16 mouse cellular contexts compared by ENCODE assay signal in genomic region chr2:11457904-11458303, GRCm38 (mm10).
DNase-seq lines count a peak whose midpoint lies in the region; ATAC-seq and TF ChIP-seq lines count a peak whose summit lies in the region.
"Had no signal": no experiment of that assay in that cellular context is flagged by ENCODE, and none has a peak within 500 bp of the region (broad histone marks: within the 10 kb centered on the region; RNA-seq: fewer than 3 reads in every experiment).

No protein-coding gene starts in this region.

- no peak overlapping the region for H3K4me3 ChIP-seq in intestine, embryonic 14.5 days (ENCODE audit: low read depth, low read length)
- no peak overlapping the region for H3K4me3 ChIP-seq in intestine, postnatal 0 days (ENCODE audit: low read depth, low read length)
- no peak overlapping the region for H3K4me3 ChIP-seq in lung, embryonic 14.5 days (ENCODE audit: low read depth, low read length)
- H3K4me3 ChIP-seq in CH12.LX (replicated peaks in 1 of 3; ENCODE audit: low read depth in 2 of 3, low read length in 2 of 3, poor library complexity in 1 of 3) (no peak overlapping the region), myocyte (no peak overlapping the region)
- H3K4me3 ChIP-seq: erythroblast, embryonic 14.5 days; forebrain, embryonic 15.5 days; midbrain, embryonic 13.5 days had no signal

- H3K4me1 ChIP-seq in intestine, embryonic 14.5 days (replicated peaks; ENCODE audit: control insufficient read depth, insufficient read depth, low read length) = no peaks in the 10 kb centered on the region
- no peaks in the 10 kb centered on the region for H3K4me1 ChIP-seq in intestine, postnatal 0 days (replicated peaks; ENCODE audit: control insufficient read depth, insufficient read depth, low read length)
- H3K4me1 ChIP-seq in lung, embryonic 14.5 days (ENCODE audit: insufficient read depth) = no peaks in the 10 kb centered on the region; the same call in 1 of the 2 replicates
- H3K4me1 ChIP-seq in CH12.LX (ENCODE audit: control insufficient read depth in 1 of 2, insufficient read depth in 2 of 2) = peaks cover 9 to 12% of the 10 kb centered on the region in 2 experiments
- H3K4me1 ChIP-seq: forebrain, embryonic 15.5 days; midbrain, embryonic 13.5 days had no signal

- H3K79me2 ChIP-seq in CH12.LX (replicated peaks; ENCODE audit: control insufficient read depth, extremely low read depth, insufficient read depth, poor library complexity, severe bottlenecking) (no peaks in the 10 kb centered on the region), myocyte (ENCODE audit: control insufficient read depth, insufficient read depth) (no peaks in the 10 kb centered on the region)

- H3K9ac ChIP-seq in intestine, embryonic 14.5 days (ENCODE audit: low read length) = no peak overlapping the region
- no peak overlapping the region for H3K9ac ChIP-seq in intestine, postnatal 0 days (ENCODE audit: low read depth, low read length)
- H3K9ac ChIP-seq in lung, embryonic 14.5 days = no peak overlapping the region
- no peak overlapping the region for H3K9ac ChIP-seq in CH12.LX (ENCODE audit: insufficient read depth, low read depth)
- H3K9ac ChIP-seq: forebrain, embryonic 15.5 days; liver, embryonic 14.5 days; midbrain, embryonic 13.5 days had no signal

- H3K27me3 ChIP-seq in intestine, embryonic 14.5 days (replicated peaks; ENCODE audit: control insufficient read depth, insufficient read depth, low read length) = no peaks in the 10 kb centered on the region
- H3K27me3 ChIP-seq in intestine, postnatal 0 days (replicated peaks; ENCODE audit: control insufficient read depth, insufficient read depth, low read length) = no peaks in the 10 kb centered on the region
- no peaks in the 10 kb centered on the region for H3K27me3 ChIP-seq in lung, embryonic 14.5 days (ENCODE audit: insufficient read depth, low read length)
- H3K27me3 ChIP-seq in CH12.LX (replicated peaks) (no peaks in the 10 kb centered on the region), myocyte (ENCODE audit: control insufficient read depth, insufficient read depth, insufficient read length) (no peaks in the 10 kb centered on the region)
- H3K27me3 ChIP-seq: forebrain, embryonic 15.5 days; midbrain, embryonic 13.5 days had no signal

- peak; percentile 60; the same call in 1 of the 2 replicates for TF ChIP-seq EP300 in CH12.LX (IDR thresholded peaks at IDR 0.05; ENCODE audit: low read length)

- TF ChIP-seq RAD21 in CH12.LX (IDR thresholded peaks at IDR 0.05; ENCODE audit: low read depth, low read length) = no peak

- no peak overlapping the region for H3K4me2 ChIP-seq in intestine, embryonic 14.5 days (ENCODE audit: low read length)
- no peak overlapping the region for H3K4me2 ChIP-seq in intestine, postnatal 0 days (replicated peaks; ENCODE audit: low read depth)
- H3K4me2 ChIP-seq in lung, embryonic 14.5 days = no peak overlapping the region
- H3K4me2 ChIP-seq in CH12.LX (ENCODE audit: insufficient read depth, low read depth, poor library complexity, severe bottlenecking) = no peak overlapping the region; the same call in 1 of the 2 replicates
- H3K4me2 ChIP-seq in myocyte (ENCODE audit: low read depth) = peak overlapping the region; percentile 33
- H3K4me2 ChIP-seq: forebrain, embryonic 15.5 days; midbrain, embryonic 13.5 days had no signal

- H3K36me3 ChIP-seq in intestine, embryonic 14.5 days (ENCODE audit: control insufficient read depth, insufficient read depth, low read length) = no peaks in the 10 kb centered on the region
- no peaks in the 10 kb centered on the region for H3K36me3 ChIP-seq in intestine, postnatal 0 days (ENCODE audit: control insufficient read depth, insufficient read depth)
- H3K36me3 ChIP-seq in lung, embryonic 14.5 days (ENCODE audit: insufficient read depth) = no peaks in the 10 kb centered on the region
- H3K36me3 ChIP-seq in CH12.LX (replicated peaks in 1 of 2; ENCODE audit: control insufficient read depth in 1 of 2, insufficient read depth in 1 of 2, low read length in 1 of 2) = no peaks in the 10 kb centered on the region
- H3K36me3 ChIP-seq in myocyte (ENCODE audit: control insufficient read depth, insufficient read depth) = no peaks in the 10 kb centered on the region
- H3K36me3 ChIP-seq: forebrain, embryonic 15.5 days; midbrain, embryonic 13.5 days had no signal

- H3K9me3 ChIP-seq in intestine, embryonic 14.5 days (ENCODE audit: control insufficient read depth, low read length) = no peaks in the 10 kb centered on the region
- no peaks in the 10 kb centered on the region for H3K9me3 ChIP-seq in intestine, postnatal 0 days (ENCODE audit: control insufficient read depth)
- no peaks in the 10 kb centered on the region for H3K9me3 ChIP-seq in lung, embryonic 14.5 days (ENCODE audit: low read depth, low read length)
- no peaks in the 10 kb centered on the region for H3K9me3 ChIP-seq in CH12.LX (replicated peaks; ENCODE audit: low read length)
- H3K9me3 ChIP-seq: forebrain, embryonic 15.5 days; midbrain, embryonic 13.5 days had no signal

- TF ChIP-seq CTCF in intestine, postnatal 0 days (IDR thresholded peaks at IDR 0.05; ENCODE audit: low read depth) = no peak
- TF ChIP-seq CTCF in lung, embryonic 14.5 days (IDR thresholded peaks at IDR 0.05; ENCODE audit: low read depth) = no peak
- TF ChIP-seq CTCF in CH12.LX (conservative IDR thresholded peaks at IDR 0.05 in 1 of 2, IDR thresholded peaks at IDR 0.05 in 1 of 2; ENCODE audit: low read depth in 2 of 2, low read length in 2 of 2) = no peak

- no peak for DNase-seq in intestine, embryonic 14.5 days (ENCODE audit: low spot score)
- DNase-seq in lung, embryonic 14.5 days = peak; percentile 45
- DNase-seq in lung, postnatal 4 days = no peak
- DNase-seq in CH12.LX (ENCODE audit: extremely low read depth) (peak; percentile 45), adipocyte (ENCODE audit: low spot score) (no peak)
- no peak for DNase-seq in layer of hippocampus, adult 11-12 months (ENCODE audit: low spot score)
- DNase-seq: cerebellum, postnatal 10 days; embryo, embryonic 11 days; right cerebral cortex, adult 18-20 months; thymus, adult 2 months had no signal

- TF ChIP-seq POLR2A in CH12.LX (IDR thresholded peaks at IDR 0.05; ENCODE audit: low read depth, low read length) (no peak), myocyte (IDR thresholded peaks at IDR 0.05; ENCODE audit: insufficient read length, low read depth) (no peak)

- H3ac ChIP-seq in myocyte (ENCODE audit: control insufficient read depth, insufficient read length) = no peak overlapping the region

- in situ Hi-C loops in CH12.LX (cut with MboI; ENCODE audit: low pct_ligation_motif_present, low pct_unique_long_range_greater_than_20kb, low sequenced_read_pairs) = no loop called here

- WGBS in intestine, embryonic 14.5 days = 57% methylated on average over 7 of the region's 7 CpGs
- 37% methylated on average over 7 of the region's 7 CpGs for WGBS in intestine, postnatal 0 days
- WGBS in lung, embryonic 14.5 days = 42% methylated on average over 7 of the region's 7 CpGs

- dilution Hi-C loops in CH12.LX (cut with MboI; ENCODE audit: extremely low pct_ligation_motif_present, extremely low pct_unique_long_range_greater_than_20kb, low sequenced_read_pairs) = no loop called here

- ATAC-seq in intestine, embryonic 14.5 days (replicated peaks; ENCODE audit: low FRiP score, low TSS enrichment, low read depth) = peak; percentile 76; the same call in 1 of the 2 replicates
- no peak for ATAC-seq in intestine, postnatal 0 days
- peak; percentile 63; the same call in 1 of the 2 replicates for ATAC-seq in lung, embryonic 14.5 days (ENCODE audit: insufficient read depth)
- ATAC-seq: forebrain, embryonic 15.5 days; midbrain, embryonic 13.5 days had no signal

- no peak overlapping the region for H3K27ac ChIP-seq in intestine, embryonic 14.5 days (ENCODE audit: low read depth)
- no peak overlapping the region for H3K27ac ChIP-seq in intestine, postnatal 0 days (ENCODE audit: low read depth, low read length)
- no peak overlapping the region for H3K27ac ChIP-seq in lung, embryonic 14.5 days (ENCODE audit: low read depth)
- no peak overlapping the region for H3K27ac ChIP-seq in CH12.LX (ENCODE audit: insufficient read depth, low read depth)
- H3K27ac ChIP-seq: forebrain, embryonic 15.5 days; liver, embryonic 14.5 days; midbrain, embryonic 13.5 days had no signal

TF ChIP-seq in CH12.LX, 34 proteins besides CTCF, POLR2A, EP300 and RAD21 (continues in another document):
- TF ChIP-seq CHD2 (IDR thresholded peaks at IDR 0.05; ENCODE audit: low read length) (no peak), USF2 (conservative IDR thresholded peaks at IDR 0.05; ENCODE audit: low read depth, low read length) (peak; percentile 77), USF1 (IDR thresholded peaks at IDR 0.05; ENCODE audit: low read depth, low read length) (peak; percentile 81), TBP (conservative IDR thresholded peaks at IDR 0.05; ENCODE audit: low read depth, low read length) (no peak), GABPA (IDR thresholded peaks at IDR 0.05; ENCODE audit: insufficient replicate concordance, low read depth, low read length) (no peak), MAFK (IDR thresholded peaks at IDR 0.05; ENCODE audit: insufficient replicate concordance, low read length) (no peak), MAZ (IDR thresholded peaks at IDR 0.05; ENCODE audit: low read depth, low read length) (no peak), MAX (IDR thresholded peaks at IDR 0.05; ENCODE audit: low read length) (peak; percentile 73), MEF2A (IDR thresholded peaks at IDR 0.05; ENCODE audit: borderline replicate concordance, low read depth, low read length) (peak; percentile 93), IRF4 (IDR thresholded peaks at IDR 0.05; ENCODE audit: low read depth, low read length) (peak; percentile 69; the same call in 1 of the 2 replicates), TCF12 (IDR thresholded peaks at IDR 0.05; ENCODE audit: low read depth, low read length) (peak; percentile 29; the same call in 1 of the 2 replicates)

TF ChIP-seq in myocyte, 11 proteins besides CTCF, POLR2A, EP300 and RAD21:
- no peak for TF ChIP-seq MAX (IDR thresholded peaks at IDR 0.05; ENCODE audit: low read depth)
- no peak for TF ChIP-seq REST (IDR thresholded peaks at IDR 0.05; ENCODE audit: insufficient read depth, insufficient read length)
- no peak for TF ChIP-seq CEBPB (IDR thresholded peaks at IDR 0.05; ENCODE audit: insufficient read depth, poor library complexity, severe bottlenecking)
- TF ChIP-seq MYOG (IDR thresholded peaks at IDR 0.05; ENCODE audit: control insufficient read depth in 1 of 3, insufficient read depth in 1 of 3, insufficient read length in 2 of 3, low read depth in 2 of 3) = no peak
- TF ChIP-seq POLR2AphosphoS2 (IDR thresholded peaks at IDR 0.05; ENCODE audit: insufficient read length, low read depth) = no peak
- TF ChIP-seq MYOD1 (IDR thresholded peaks at IDR 0.05; ENCODE audit: control insufficient read depth in 1 of 3, insufficient read length in 2 of 3, low read depth in 2 of 3) = no peak
- TF ChIP-seq SRF (IDR thresholded peaks at IDR 0.05; ENCODE audit: control insufficient read depth, insufficient read length, low read depth) = no peak
- no peak for TF ChIP-seq USF1 (IDR thresholded peaks at IDR 0.05; ENCODE audit: low read depth)
- TF ChIP-seq TCF3 (IDR thresholded peaks at IDR 0.05; ENCODE audit: insufficient read length, low read depth) = no peak
- no peak for TF ChIP-seq TCF12 (IDR thresholded peaks at IDR 0.05; ENCODE audit: insufficient read depth, poor library complexity, severe bottlenecking)
- TF ChIP-seq E2F4 (IDR thresholded peaks at IDR 0.05; ENCODE audit: insufficient read depth) = no peak

Comparison
In these comparisons a context has a peak if more than half of its experiments do, and no peak if none do; other contexts are left out.
1. DNase-seq: peak in lung, embryonic 14.5 days (single experiment) and CH12.LX (single experiment); none in intestine, embryonic 14.5 days (single experiment), lung, postnatal 4 days (0 of 2), adipocyte (single experiment) and layer of hippocampus, adult 11-12 months (single experiment).